Mouse (Mus musculus): ENCODE measurements around the gene Tnpo1.

- TF ChIP-seq POLR2A (IDR thresholded peaks at IDR 0.05; ENCODE audit: low read depth, low read length) (no peak), CTCF (IDR thresholded peaks at IDR 0.05; ENCODE audit: extremely low read depth, insufficient read depth, insufficient read length, insufficient replicate concordance) (no peak)
These were observed 100.6 kb downstream of the Tnpo1 start for GRCm38 (mm10) chr13:98825574-98825973.
